Mouse (Mus musculus) heart, adult 2 months (tissue): ENCODE results near the gene Bbs7.

Experiments
- CTCF ChIP-seq: fragments of 200-600 bp; IDR thresholded peaks from 2 replicates; pipeline ENCODE4 v1.8.1; 2022; ENCODE audit warnings: antibody characterized with exemption, mild to moderate bottlenecking, moderate library complexity
- POLR2A ChIP-seq: fragments of 200-500 bp; IDR thresholded peaks from 2 replicates; pipeline ENCODE4 v1.6.1; 2011; ENCODE audit warnings: mild to moderate bottlenecking, low read depth, low read length, control low read depth; ENCODE audit not compliant: insufficient read depth

GRCm38 (mm10) chr3:36544961-36545360 lies 68.3 kb downstream of the Bbs7 start:
- TF ChIP-seq POLR2A, result no peak
- no peak for TF ChIP-seq CTCF
